ENCODE assay signal across 8 mouse cellular contexts in the genomic region with DNA sequence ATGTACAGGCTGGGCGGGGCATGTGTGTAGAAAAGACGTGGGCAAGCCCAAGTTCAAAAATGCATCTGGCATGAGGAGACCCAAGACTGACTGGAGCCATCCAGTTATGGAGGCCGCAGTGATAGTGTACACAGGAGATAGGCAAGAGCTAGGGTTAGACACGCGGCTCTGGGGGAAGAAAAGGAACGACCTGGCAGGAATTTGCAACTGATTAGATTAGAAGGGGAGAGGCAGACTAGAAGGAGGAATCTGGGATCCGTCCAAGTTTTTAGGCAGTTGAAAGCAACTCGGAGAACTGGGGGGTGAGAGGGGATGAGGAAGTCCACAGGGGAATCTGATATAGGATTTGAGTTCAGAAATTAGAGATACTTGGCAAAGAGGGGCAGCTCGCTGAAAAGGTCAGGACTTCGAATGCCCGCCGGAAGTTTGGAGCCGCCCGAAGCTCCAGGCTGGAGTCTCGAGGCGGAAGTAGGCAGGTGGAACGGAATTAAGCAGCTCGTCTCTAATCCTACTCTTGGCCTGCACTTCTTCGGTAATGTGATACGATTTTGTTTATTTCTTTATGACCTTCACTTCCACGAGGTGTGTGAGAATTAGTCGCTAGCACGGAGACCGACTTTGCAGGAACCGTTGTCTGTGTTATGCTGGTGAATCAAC. TPM values are rescaled to one million over a fixed set of nuclear protein-coding genes. Genes with fewer than 3 reads are reported as not detected.
DNase-seq lines count a peak whose midpoint lies in the region; ATAC-seq lines count a peak whose summit lies in the region.
"Had no signal": no experiment of that assay in that cellular context is flagged by ENCODE, and none has a peak within 500 bp of the region (broad histone marks: within the 10 kb centered on the region; RNA-seq: fewer than 3 reads in every experiment).

No protein-coding gene starts in this region.

- peak overlapping the region; percentile 50 for H3K4me2 ChIP-seq in intestine, embryonic 15.5 days (replicated peaks)
- H3K4me2 ChIP-seq in lung, embryonic 15.5 days: peak overlapping the region; percentile 57
- H3K4me2 ChIP-seq in midbrain, embryonic 13.5 days (replicated peaks): no peak overlapping the region

- H3K36me3 ChIP-seq in intestine, embryonic 15.5 days: no peaks in the 10 kb centered on the region
- H3K36me3 ChIP-seq in lung, embryonic 15.5 days: no peaks in the 10 kb centered on the region
- no peaks in the 10 kb centered on the region for H3K36me3 ChIP-seq in midbrain, embryonic 13.5 days

- peaks cover 7% of the 10 kb centered on the region; the same call in 1 of the 2 replicates for H3K4me1 ChIP-seq in intestine, embryonic 15.5 days (replicated peaks)
- H3K4me1 ChIP-seq in lung, embryonic 15.5 days: peaks cover 27% of the 10 kb centered on the region
- peaks cover 7% of the 10 kb centered on the region for H3K4me1 ChIP-seq in midbrain, embryonic 13.5 days (replicated peaks)

- no peak for ATAC-seq in intestine, embryonic 15.5 days
- ATAC-seq in lung, embryonic 15.5 days (ENCODE audit: borderline replicate concordance, extremely low read depth, low FRiP score, low TSS enrichment): no peak
- ATAC-seq in midbrain, embryonic 13.5 days: no peak

- peak; percentile 69 for DNase-seq in ES-CJ7 (ENCODE audit: low read depth, low spot score)
- peak; percentile 14 for DNase-seq in adrenal gland, postnatal 25 days
- DNase-seq in left cerebral cortex, postnatal 36 days (ENCODE audit: low spot score in 2 of 2): no peak
- no peak for DNase-seq in embryo, embryonic 9.5 days (ENCODE audit: extremely low spot score)

- H3K9ac ChIP-seq in intestine, embryonic 15.5 days: no peak overlapping the region
- no peak overlapping the region for H3K9ac ChIP-seq in lung, embryonic 15.5 days
- H3K9ac ChIP-seq in midbrain, embryonic 13.5 days (replicated peaks): no peak overlapping the region

- H3K27me3 ChIP-seq in intestine, embryonic 15.5 days (replicated peaks): no peaks in the 10 kb centered on the region
- no peaks in the 10 kb centered on the region for H3K27me3 ChIP-seq in lung, embryonic 15.5 days
- H3K27me3 ChIP-seq in midbrain, embryonic 13.5 days: 0 out of 2 replicates have a peak, but pooled peaks cover 5% of the 10 kb centered on the region

- 41% methylated on average over 25 of the region's 25 CpGs for WGBS in intestine, embryonic 15.5 days
- WGBS in lung, embryonic 15.5 days: 26% methylated on average over 25 of the region's 25 CpGs
- 71% methylated on average over 25 of the region's 25 CpGs for WGBS in midbrain, embryonic 13.5 days

- peak overlapping the region; percentile 11; the same call in 1 of the 2 replicates for H3K4me3 ChIP-seq in intestine, embryonic 15.5 days (replicated peaks)
- peak overlapping the region; percentile 21 for H3K4me3 ChIP-seq in lung, embryonic 15.5 days
- H3K4me3 ChIP-seq in midbrain, embryonic 13.5 days (replicated peaks): no peak overlapping the region

- no peaks in the 10 kb centered on the region for H3K9me3 ChIP-seq in intestine, embryonic 15.5 days
- H3K9me3 ChIP-seq in lung, embryonic 15.5 days: no peaks in the 10 kb centered on the region
- no peaks in the 10 kb centered on the region for H3K9me3 ChIP-seq in midbrain, embryonic 13.5 days

- H3K27ac ChIP-seq in intestine, embryonic 15.5 days: no peak overlapping the region
- peak overlapping the region; percentile 35; the same call in 1 of the 2 replicates for H3K27ac ChIP-seq in lung, embryonic 15.5 days
- no peak overlapping the region for H3K27ac ChIP-seq in midbrain, embryonic 13.5 days
- H3K27ac ChIP-seq: macrophage had no signal

- intact Hi-C loops in left cerebral cortex, postnatal 36 days (cut with DNase I): no loop called here

RNA-seq across cellular contexts. Expression of gene Wwc2, which starts 4.0 kb away (rescaled TPM):
- total RNA-seq in adrenal gland, postnatal 25 days (2021): 23.0 and 27.0 TPM in 2 replicates
- polyA plus RNA-seq in intestine, embryonic 15.5 days (2015; fragmentation: Nextera tagmentation; extraction: Ambion mirVana): 8.0 and 8.5 TPM in 2 replicates
- 13.0 and 13.9 TPM in 2 replicates for polyA plus RNA-seq in lung, embryonic 15.5 days (2015; fragmentation: Nextera tagmentation; extraction: Ambion mirVana)
- 10 to 100 TPM; 25.8 to 26.3 TPM for total RNA-seq in left cerebral cortex, postnatal 36 days (2021)
- 4.8 and 5.1 TPM in 2 replicates for polyA plus RNA-seq in midbrain, embryonic 13.5 days (2015; fragmentation: Nextera tagmentation; extraction: Ambion mirVana)

Comparison
In these comparisons a context has a peak if more than half of its experiments do, and no peak if none do; other contexts are left out.
1. DNase-seq: peak in ES-CJ7 (single experiment) and adrenal gland, postnatal 25 days (single experiment); none in left cerebral cortex, postnatal 36 days (0 of 2) and embryo, embryonic 9.5 days (single experiment).